Mouse (Mus musculus) neutrophil, adult 65 days (primary cell): ENCODE data around the gene Fzd4. TPM values are rescaled to one million over a fixed set of nuclear protein-coding genes. Genes with fewer than 3 reads are reported as not detected.

Experiments used
- total RNA-seq: library from RNA; stranded (reverse); gene quantifications from 2 replicates; pipeline ENCODE4 v1.2.4, GENCODE M21; 2023

Gene Fzd4
- total RNA-seq, result 0.57 and 0.98 TPM in 2 replicates

DNA sequence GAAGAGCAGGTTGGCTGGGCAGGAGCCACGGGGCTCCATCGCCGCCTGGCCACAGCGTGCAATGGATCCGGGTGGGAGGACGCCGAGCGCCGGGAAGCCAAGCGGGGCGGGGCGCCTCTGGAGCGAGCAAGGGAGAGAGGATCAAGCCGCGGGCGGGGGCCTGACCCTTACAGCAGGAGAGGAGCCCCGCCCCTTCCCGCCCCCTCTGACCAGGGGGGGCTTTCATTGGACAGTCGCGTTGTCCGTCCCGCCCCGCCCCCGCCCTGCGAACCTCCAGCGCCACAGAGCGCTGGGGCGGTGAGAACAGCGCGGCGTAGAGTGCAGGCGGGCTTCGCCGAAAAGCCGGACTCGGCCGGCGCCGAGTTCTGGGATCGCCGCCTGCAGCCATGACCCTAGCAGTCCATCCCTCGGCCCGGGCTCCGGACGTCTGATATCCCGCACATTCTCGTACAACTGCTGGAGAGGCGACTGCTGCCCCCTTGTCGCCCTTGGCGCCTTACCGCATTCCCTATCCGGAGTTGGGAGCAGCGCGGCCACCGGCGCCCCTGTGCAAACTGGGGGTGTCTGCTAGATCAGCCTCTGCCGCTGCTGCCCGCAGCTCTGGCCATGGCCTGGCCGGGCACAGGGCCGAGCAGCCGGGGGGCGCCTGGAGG is at the start of gene Fzd4, which contains the start of gene Tmem135:
TSS of gene Fzd4 (plus strand) at position 275 of the 653 bp plus-strand sequence.
TSS of gene Tmem135 (minus strand) at position 142 of the 653 bp plus-strand sequence.

Other genes with a start within 250 kb of the Fzd4 start
- 23.8 and 25.2 TPM in 2 replicates for gene Tmem135, start 133 bp upstream of the Fzd4 start, total RNA-seq
- not detected in 2 replicates for gene Prss23, start 122.8 kb downstream of the Fzd4 start, total RNA-seq
- gene Me3, start 228.0 kb downstream of the Fzd4 start, total RNA-seq, result not detected in 2 replicates